Mouse (Mus musculus) lung, postnatal 4 days (tissue): ENCODE results near the gene D17Wsu92e.
"Not testable (repeated sequence)": the region's sequence is repeated elsewhere in the genome, so short reads cannot be mapped to it uniquely, and the experiment has no call there.

Source experiments
- DNase-seq, 2 experiments: peaks; one replicate each; pipeline ENCODE4 v3.0.0; 2021

The D17Wsu92e gene

DNA sequence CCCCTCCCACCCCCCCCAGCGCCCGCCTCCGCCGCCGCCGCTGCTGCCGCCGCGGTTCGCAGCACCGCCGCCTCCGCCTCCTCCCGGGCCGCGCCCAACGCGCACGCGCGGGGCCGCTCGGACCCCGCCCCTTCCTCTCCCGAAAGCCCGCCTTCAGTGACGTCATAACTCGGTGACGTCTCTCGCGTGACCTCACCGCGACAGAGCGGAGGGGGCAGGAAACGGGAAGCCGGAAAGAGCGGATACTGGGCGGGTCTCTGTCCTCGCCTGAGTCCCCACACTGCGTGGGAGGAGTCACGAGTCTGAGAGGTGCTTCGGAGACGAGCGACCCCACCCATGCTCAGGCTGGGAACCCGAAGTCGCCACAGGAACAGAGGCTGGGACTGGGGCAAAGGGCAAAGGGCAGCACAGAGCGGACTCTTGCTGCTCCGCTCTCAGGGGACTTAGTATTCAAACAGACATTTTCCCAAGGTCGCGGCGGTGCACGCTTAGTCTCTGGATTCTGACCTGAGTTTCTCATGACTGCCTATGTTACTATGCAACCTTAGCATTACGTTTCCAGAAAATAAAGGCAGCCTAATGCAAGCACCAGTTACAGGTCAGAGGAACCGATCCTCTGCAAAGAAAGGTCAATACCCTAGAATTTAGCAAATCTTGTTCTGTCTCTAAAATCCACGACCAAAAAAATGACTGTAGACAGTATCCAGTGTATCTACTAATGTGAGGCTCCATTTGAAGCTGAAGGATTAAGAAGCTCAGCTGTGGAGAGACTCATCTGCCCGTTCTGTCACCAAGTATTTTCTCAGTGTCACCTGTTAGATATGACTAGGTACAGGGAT, at the start of gene D17Wsu92e:
TSS of gene D17Wsu92e (minus strand) at position 81 of the 839 bp plus-strand sequence.
- DNase-seq, result peak; percentile 98 to 99

GRCm38 (mm10) chr17:27866737-27867136, 46.3 kb upstream of the D17Wsu92e start:
- DNase-seq, result no peak

GRCm38 (mm10) chr17:27865461-27865860, 45.0 kb upstream of the D17Wsu92e start:
- DNase-seq, result no peak

DNA sequence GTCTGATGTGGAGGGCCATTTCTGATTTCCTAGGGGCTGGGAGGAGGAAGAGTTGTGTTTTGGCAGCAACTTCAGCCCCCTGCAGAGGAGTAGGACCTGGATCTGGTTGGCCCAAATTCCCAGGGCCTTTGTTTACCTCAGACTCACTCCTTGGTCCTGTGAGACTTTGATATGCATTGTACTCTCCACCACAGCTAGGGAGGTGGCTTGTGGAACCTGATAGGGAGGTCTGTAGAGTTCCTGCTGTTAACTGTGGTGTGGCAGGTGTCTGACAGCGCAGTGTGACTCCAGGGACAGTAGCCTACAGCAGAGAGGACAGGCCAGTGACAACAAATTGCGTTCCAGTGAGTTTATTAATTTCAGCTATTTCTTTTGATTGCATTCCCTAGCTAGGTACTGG, 38.7 kb upstream of the D17Wsu92e start:
- no peak for DNase-seq

DNA sequence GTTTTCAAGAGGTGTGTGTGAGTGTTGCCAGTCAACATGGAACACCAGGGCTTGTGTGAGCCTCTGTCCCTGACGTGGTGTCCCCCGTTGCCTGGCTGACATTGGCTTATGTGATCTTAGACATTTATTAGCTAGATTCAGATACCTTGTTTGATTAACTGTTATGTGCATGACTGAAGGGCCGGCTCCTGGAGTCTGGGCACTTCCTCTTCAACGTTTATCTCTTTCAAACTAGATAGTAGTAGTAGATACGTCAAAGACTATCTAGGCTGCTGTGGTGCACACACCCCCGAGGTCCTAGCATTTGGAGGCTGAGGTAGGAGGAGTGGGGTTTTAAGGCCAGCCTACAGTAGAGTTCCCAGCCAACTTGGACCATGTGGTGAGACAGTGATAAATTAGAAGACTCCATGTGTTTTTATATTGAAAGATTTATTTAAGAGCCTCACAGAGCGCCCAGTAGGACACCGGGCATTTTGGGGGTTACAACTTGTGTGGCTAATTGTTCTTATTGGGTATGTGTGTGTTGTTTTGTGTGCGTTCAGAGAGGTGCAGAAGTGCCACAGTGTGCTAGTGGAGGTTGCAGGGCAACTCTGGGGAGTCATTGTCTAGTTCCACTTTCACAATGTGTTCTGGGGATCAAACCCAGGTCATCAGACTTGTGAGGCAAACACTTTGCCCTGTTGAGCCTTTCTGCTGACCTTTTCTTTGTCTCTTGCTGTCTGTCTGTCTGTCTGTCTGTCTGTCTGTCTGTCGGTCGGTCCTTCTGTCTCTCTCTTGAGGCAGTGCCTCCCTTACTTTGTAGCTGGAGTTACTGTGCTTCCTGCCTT, 37.4 kb upstream of the D17Wsu92e start:
- DNase-seq, result no peak

GRCm38 (mm10) chr17:27856798-27857648, 36.6 kb upstream of the D17Wsu92e start:
- peak; percentile 64 to 66 for DNase-seq

- peak; percentile 87 to 88 for DNase-seq
These were observed 35.9 kb upstream of the D17Wsu92e start, which contains the start of gene Uhrf1bp1 for GRCm38 (mm10) chr17:27856265-27856797. Gene Uhrf1bp1 (plus strand): TSS chr17:27856441.

DNA sequence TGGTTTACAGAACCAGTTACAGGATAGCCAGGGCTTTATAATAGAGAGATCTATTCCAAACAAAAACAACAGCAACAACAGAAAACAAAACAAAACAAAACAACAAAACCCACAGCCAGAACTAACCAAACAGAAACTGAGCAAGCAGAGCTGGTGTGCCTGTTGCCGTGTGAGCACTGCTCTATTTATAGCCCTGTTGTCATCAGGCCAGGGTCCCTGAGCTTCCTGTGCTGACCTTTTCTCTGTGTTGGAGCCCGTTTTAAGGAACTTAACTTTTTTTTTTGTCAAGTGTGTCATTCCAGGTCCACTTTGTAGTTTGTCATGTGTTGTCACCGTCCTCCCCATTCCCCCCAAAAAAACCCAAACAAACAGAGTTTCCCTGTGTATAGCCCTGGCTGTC, 30.6 kb upstream of the D17Wsu92e start:
- no peak for DNase-seq

- no peak for DNase-seq
These were observed 27.9 kb upstream of the D17Wsu92e start for GRCm38 (mm10) chr17:27848351-27848750.

DNA sequence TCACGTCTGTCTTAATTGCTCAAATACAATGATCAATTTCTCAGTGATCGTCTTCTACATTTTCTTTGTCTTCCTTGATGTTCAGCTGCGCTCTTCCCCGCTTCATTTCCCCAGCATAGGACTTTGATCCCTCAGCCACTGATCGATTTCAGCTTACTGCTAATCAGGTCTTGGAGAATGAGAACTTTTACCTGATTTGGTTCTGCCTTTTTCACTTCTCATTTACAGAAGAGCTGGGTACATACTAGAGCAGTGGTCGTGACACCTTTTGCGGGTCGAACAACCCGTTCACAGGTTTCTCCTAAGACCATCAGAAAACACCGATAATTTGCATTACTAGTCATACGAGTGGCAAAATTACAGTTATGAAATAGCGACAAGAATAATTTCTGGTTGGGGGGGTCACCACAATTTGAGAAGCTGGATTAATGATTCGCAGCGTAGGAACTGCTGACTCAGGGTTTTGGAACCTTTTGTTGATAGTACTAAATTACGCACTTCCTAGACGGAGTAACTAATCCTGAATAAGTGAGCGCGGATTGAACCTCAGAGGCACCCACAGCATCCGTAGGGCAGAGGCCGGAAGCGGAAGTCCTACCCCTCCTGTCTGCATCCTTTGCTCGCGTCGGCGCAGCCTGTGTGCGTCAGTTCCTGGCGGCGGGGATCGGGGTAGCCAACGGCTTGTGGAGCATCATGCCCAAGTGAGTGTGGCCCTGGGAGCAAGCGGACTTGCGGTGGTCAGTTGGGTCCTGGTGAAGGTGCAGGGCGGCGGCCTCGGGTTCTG, 19.2 kb upstream of the D17Wsu92e start:
- DNase-seq, result peak; percentile 95 to 97

- DNase-seq, result not testable (repeated sequence)
These were observed 17.4 kb upstream of the D17Wsu92e start, which contains the start of gene Snrpc for GRCm38 (mm10) chr17:27837850-27838249. Gene Snrpc (plus strand): TSS chr17:27838150.

GRCm38 (mm10) chr17:27830411-27830810, 10.0 kb upstream of the D17Wsu92e start:
- no peak for DNase-seq

DNA sequence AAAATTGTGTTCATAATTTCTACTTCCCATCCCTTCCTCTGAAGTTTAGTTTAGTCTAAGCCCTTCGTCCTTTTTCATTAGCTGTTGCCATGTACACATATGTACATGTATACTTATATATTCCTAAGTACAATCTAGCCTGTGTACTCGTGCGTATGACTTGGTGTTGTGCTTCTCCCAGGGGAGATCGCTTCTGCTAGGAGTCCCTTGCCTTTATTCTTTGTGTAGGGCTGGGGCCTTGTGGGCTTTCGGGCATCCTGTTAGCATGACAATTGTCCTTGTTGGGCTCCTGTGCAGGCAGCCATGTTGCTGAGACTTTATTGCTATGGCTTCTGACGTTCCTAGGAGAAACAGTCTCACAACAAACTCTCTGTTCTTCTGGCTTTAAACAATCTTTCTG, 7.1 kb upstream of the D17Wsu92e start:
- no peak for DNase-seq

DNA sequence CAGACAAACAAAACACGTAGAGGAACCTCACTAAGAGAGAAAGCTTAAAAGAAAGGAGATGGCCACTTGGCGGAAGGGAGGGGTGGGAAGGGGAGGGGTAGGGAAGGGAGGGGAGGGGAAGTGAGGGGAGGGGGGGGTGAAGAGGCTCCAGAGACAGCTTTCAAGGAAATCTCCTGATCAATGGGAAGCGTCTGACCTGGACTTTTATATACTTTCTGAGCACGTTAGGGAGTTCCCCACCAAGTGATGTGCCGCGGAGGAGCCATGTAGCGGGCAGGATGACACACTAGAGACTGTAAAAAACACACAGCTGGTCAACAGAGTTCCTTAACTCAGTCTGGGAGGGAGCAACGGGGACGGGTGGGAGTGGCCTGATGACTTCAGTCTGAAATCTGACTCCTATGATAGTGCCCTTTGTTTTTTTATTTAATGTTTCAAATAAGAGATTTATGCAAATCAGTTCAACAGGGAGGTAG, 6.5 kb upstream of the D17Wsu92e start:
- peak; percentile 66 to 75 for DNase-seq

GRCm38 (mm10) chr17:27825984-27826905, 5.8 kb upstream of the D17Wsu92e start:
- peak; percentile 86 to 89 for DNase-seq

GRCm38 (mm10) chr17:27825539-27825938, 5.1 kb upstream of the D17Wsu92e start:
- peak in 1 of 2 experiments; percentile 7 for DNase-seq

GRCm38 (mm10) chr17:27824941-27825340, 4.5 kb upstream of the D17Wsu92e start:
- DNase-seq, result peak in 1 of 2 experiments; percentile 24

DNA sequence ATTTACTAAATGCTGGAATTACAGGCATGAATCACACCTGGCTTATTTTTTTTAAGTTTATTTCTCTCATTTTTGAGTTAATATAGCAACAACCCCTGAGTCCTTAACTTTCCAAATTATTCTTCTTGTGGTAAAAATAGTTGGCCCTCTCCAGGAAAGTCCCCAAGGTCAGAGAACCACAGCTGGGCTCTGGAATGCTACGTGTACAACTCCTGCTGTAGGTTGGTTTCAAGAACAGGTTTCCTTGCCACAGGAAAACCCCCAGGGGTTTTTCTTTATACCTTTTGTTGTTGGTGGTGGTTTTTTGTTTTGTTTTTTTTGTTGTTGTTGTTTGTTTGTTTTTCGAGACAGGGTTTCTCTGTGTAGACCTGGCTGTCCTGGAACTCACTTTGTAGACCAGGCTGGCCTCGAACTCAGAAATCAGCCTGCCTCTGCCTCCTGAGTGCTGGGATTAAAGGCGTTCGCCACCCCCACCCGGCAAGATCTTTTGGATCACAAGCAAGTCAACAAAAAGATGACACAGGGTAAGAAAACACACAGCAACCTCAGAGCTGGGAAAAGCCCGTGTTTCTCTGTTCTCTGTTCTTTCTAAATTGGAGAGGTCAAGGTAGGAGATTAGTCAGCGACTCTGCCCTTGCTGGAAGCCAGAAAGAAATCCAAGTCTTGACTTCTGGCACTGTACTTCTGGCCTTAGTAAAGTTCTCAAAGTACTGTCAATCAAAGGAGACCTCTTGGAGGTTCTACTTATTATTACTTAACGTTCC, 2.9 kb upstream of the D17Wsu92e start:
- DNase-seq, result no peak
